Mouse (Mus musculus) left cerebral cortex, postnatal 14 days (tissue): Measurements from ENCODE around the gene Coq8b. TPM values are rescaled to one million over a fixed set of nuclear protein-coding genes. Genes with fewer than 3 reads are reported as not detected.
A peak's percentile ranks its signal among the peaks of the same experiment; 100 is the strongest.

Experiments used
- DNase-seq, 2 experiments: peaks; one replicate each; pipeline ENCODE4 v3.0.0; 2021 to 2022; ENCODE audit warnings: low spot score in 2 of 2, mixed read lengths in 1 of 2
- intact Hi-C: fragments of 180-260 bp; cut with DNase I; formaldehyde crosslinking; loops from one replicate; pipeline ENCODE4 v1.15.1; 2025
- long read RNA-seq, 2 experiments: library from polyadenylated mRNA; stranded (forward); transcript quantifications; one replicate each; pipeline ENCODE4 v2.0.0; 2021
- total RNA-seq, 2 experiments: library from RNA; stranded (reverse); gene quantifications; 2 replicates each; pipeline ENCODE4 v1.2.3; 2021

Coq8b gene
- 10 to 100 TPM; 31.2 to 34.8 TPM for total RNA-seq
- long read RNA-seq, experiment 1, transcript Coq8b-202 (14 exons, 2,276 nt): minor isoform, 11 of 56 reads
- long read RNA-seq, experiment 1, transcript Coq8b-201 (15 exons, 2,181 nt): major isoform, 35 of 56 reads
- long read RNA-seq, experiment 1, partial matches to known transcripts: 3 of 56 reads
- long read RNA-seq, experiment 1, other reads (novel, unspliced or antisense): 6 of 56 reads
- long read RNA-seq, experiment 2, transcript Coq8b-201 (15 exons, 2,181 nt): major isoform, 17 of 36 reads
- long read RNA-seq, experiment 2, partial matches to known transcripts: 8 of 36 reads
- long read RNA-seq, experiment 2, other reads (novel, unspliced or antisense): 7 of 36 reads

DNA sequence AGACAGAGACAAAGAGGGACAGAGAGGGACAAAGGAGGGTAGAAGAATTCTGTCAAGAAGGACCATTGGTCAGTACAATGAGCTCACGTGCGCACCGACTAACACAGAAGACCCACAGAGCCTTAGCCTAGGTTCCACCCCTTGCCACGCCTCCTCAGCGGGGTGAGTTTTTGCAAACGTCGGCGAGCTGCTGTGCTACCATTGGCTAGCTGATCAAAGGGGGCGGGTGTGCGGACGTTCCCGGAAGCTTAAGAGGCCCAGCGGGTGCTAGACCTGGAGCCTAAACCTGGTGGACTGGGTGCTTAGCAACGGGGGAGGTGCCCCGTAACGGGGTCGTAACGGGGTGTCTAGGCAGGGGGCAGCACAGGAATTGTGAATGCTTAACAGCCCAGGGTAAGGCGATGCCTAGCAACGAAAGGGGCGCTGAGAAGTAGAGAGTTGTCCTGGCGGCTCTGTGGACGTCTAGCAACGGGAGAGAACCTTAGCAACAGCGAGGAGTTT is at the start of gene Coq8b:
Gene Coq8b (plus strand): TSS at position 243 of the 501 bp plus-strand sequence.
- intact Hi-C loops: loop anchor here (2.0 kb wide), 1 partner anchor 26 kb away; the partner anchor contains the start of gene Numbl

GRCm38 (mm10) chr7:27184964-27185363 is 47.9 kb upstream of the Coq8b start:
- no peak for DNase-seq
- intact Hi-C loops: no loop called here

More for the DNA sequence above, at the start of gene Coq8b:
- peak; percentile 91 to 96 for DNase-seq

DNA sequence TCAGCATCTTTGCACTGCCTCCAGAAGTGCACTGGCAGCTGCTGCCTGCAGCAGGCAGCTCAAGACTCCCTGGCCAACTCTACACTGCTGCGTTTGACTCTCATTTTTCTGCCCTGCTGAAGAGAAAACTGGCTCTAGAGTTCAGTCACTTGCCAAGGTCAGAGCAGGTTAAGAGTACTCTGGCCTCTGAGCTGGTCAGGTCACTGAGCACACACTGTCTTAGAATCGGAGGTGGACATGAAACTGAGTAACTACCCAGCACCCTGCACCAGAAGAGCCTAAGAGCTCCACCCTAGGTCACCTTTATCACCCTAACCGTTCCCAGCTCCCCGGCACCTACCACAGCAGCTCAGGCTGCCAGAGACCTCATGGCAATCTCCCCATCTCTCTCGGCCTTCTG is 46.8 kb upstream of the Coq8b start:
- no peak for DNase-seq
- intact Hi-C loops: no loop called here

DNA sequence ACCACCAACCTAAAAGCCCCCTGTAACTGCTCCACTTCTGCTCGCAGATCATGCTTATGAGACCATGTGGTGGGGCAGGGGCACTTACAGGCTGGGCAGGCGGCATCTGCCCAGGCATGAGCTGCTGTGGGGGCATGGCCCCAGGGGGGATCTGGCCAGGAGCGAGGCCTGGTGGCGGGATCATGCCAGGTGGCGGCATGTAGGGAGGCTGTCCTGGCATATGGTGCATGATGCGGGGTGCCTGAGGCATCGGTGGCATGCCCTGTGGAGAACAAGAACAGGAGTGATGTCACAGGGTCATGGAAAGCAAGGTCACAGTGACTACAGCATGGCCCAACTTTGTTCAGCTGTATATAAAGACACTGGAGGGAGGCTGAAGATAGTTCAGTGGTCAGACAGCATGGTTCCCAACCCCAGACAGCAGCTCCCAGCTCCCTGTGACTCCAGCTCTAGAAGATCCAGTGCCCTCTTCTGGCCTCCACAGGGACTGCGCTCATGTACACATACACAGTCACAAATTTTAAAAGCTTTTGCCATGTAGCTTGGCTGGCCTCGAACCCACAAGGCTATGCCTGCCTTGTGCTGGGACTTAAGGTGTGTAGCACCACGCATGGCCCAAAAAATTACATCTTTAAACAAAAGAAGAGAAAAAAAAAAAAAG is 43.4 kb upstream of the Coq8b start:
- DNase-seq: no peak
- intact Hi-C loops: no loop called here

GRCm38 (mm10) chr7:27192434-27192833 is 40.4 kb upstream of the Coq8b start:
- DNase-seq: no peak
- intact Hi-C loops: no loop called here

DNA sequence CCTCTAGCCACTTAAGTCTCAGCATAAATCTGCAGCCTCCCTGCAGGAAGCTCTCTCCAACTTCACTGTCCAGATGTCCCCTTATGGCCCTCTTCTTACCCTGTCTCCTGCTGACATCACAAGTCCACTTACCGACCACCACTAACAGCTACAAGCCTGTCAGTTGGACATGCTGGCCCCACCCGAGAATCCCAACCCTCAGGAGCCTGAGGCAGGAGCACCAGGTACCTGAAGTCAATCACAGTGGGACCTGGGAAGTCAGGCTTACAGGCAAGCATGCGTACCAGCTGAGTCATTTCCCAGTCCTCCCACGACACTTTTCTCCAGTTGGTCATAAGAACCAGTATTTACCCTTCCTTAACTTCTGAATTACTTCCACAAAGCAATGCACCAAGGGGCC is 39.1 kb upstream of the Coq8b start:
- no peak for DNase-seq
- intact Hi-C loops: no loop called here

DNA sequence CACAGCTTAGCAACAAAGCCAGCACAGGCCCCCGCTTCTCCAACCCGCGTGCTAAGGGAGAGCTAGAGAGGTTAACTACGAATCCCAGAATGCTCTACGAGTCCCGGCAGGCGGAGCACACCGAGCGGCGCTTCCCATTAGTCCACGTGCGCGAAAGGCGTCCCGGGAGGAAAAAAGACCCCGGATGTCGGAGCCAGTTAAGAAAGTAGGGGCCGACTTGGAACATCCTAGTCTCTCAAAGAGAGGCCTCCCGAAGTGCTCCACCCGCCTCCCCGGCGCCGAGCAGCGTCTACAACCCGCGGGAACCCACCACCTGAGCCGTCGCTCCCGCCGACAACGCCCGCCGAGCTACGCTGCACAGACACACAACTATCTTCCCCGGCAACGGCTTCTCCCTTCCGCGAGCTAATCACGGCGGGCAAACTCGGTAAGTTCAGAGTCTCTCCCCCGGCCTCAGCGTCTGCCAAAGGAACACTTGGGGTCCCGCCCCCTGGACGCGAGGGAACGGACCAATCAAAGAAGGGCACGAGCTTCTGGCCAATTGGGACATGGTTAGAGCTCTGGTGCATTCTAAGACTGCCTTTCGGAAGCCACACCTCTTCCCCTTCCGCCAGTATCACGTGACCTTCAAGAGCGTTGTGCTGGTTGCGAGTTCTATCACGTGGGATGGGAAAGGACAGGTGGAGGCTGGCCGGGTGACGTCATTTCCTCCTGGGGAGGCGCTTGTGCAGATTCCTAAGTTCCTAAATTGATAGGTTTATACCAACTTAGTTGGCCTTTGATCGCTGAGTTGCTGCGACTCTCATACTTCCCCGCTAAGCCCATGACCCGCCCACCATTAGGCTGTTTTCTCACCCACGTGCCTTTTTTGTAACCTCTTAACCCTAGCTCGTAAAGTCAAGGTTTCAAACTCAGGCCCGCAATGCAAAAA is 36.9 kb upstream of the Coq8b start, which contains the start of the genes BC024978 and Snrpa:
Gene BC024978 (plus strand): TSS at position 101 of the 931 bp plus-strand sequence.
Gene Snrpa (minus strand): TSS at position 591 of the 931 bp plus-strand sequence.
- intact Hi-C loops: no loop called here
- DNase-seq: peak; percentile 97 to 100

DNA sequence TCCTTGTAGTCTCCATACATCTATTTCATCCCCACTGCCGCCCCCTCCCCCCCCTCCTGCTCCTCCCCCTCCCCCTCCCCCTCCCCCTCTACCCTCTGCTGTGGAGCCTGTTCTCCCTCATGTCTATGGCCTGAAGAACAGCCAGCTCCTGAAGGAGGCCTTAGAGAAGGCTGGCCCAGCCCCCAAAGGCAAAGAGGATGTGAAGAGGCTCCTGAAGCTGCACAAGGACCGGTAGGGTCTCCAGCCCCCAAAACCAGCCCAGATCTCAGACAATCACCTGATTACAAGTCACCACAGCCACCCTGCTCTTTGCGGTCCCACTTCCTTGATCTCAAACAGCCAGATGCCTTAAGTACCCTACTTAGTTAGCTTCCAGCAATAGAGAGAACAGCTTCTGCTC is 35.7 kb upstream of the Coq8b start:
- DNase-seq: no peak
- intact Hi-C loops: no loop called here

DNA sequence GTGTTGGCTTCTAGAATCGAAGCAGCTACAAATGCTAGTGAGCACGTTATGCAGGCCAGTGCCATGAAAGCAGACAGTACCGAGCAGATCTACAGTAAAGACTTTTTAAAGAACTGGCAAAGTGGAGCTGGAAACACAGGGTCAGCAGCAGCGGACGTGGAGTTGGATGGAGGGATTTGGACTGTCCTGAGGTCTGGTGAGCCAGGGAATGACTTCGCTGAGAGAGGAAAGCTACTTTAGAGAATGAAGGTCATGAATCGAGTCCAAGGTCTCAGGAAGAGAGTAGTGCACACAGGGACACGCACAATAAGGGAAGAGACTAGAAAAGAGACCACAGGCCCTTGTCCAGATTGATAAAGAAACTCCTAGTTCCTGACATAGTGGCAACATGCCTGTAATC is 35.2 kb upstream of the Coq8b start:
- no peak for DNase-seq
- intact Hi-C loops: no loop called here

DNA sequence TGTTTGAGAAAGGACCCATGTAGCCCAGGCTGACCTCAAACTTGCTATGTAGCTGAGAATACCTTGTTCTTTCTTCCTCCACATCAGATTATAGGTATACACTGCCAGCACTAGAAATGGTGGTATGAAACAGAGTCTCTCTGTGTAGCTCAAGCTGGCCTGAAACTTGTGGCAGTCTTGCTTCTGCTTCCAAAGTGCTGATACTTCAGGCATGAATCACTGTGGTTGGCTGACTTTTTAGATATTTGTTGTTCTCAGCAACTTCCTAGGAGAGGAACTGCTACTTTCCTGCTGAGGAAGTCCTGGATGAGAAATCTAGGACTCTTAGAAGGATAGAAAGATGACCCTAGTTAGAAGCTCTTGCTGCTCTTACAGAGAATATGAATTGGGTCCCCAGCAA is 34.5 kb upstream of the Coq8b start:
- DNase-seq: no peak
- intact Hi-C loops: no loop called here

DNA sequence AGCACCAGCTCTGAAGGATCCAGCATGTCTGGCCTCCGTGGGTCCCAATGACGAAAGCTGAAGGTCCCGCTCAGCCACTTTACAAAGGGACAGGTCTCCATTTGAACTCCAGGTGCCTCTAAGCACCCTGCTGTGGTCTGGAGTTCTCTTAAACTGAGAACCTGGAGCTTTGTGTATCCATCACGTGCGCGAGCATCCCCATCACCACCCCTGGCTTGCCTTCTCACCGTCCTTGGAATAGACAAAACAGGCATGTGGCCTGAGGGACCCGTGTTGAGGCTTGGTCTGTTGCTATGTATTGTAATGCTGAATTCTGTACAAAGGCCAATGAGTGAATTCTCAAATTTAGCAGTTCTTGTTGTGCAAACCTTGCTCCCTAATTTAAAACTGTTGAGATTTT is 34.0 kb upstream of the Coq8b start:
- intact Hi-C loops: no loop called here
- DNase-seq: no peak

DNA sequence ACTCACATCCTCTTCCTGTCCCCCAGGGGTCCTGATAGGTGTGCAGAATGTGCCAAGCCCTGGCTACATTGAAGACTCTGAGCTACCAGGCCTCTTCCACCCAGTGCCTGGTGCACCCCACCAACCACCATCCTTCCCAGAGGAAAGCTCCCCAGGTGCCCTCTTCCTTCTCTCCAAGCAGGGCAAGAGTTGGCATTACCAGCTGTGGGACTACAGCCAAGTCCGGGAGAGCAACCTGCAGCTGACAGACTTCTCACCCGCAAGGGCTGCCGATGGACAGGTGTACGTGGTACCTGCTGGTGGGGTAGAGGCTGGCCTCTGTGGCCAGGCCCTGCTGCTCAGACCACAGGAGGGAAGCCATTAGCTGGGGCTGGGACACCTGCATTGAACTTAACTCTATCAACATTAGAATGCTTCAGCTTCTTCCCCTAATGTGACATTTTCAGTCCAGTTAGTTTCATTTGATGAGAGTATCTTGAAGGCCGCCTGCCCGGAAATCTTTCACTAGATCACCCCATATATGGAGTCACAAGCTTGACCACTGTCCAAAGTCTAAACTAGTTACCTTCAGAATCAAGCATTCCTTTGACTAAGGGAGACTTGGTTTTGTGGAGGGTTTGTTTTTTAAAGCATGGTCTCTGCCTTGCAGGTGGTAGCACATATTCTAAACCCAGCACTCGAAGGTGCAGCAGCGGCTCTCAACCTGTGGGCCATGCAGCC is 28.9 kb upstream of the Coq8b start:
- intact Hi-C loops: no loop called here
- DNase-seq: no peak

DNA sequence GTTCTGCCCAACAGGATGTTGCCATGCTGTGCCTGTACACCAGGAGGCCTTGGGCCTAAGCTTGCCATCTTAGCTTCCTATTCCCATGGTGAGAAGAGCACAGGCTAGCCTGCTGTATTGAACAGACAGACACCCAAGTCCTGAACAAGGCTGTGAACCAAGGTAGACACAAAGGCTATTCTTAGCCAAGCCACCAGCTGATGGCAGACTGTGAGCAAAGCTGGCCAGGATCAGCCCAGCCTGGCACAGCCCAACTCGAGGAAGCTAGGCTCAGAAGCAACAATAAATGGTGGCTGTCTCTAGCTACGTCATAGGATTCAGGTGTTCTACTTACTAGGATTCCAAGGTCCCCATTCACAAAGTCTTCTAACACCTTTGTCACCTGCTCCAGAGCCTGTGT is 20.2 kb upstream of the Coq8b start:
- intact Hi-C loops: no loop called here

DNA sequence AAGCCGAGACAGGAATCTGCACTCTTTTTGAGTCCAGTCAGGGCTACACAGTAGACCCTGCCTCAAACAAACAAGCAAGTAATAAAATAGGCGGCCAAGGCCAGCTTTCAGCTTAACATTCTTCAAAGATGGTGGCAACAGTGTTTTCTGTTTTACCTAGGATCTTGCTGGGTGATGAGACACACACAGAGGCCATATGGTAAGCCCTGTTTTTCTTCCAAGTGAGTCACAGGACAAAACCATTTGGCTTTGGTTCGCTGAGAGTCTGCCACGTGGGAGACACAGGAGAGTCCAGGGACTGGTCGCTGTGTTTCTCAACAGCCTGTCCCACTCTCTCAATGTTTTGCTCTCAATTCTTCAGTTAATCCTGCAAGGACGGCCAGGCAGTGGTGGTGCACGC is 14.2 kb upstream of the Coq8b start:
- intact Hi-C loops: no loop called here
- DNase-seq: no peak

More for the DNA sequence above, 20.2 kb upstream of the Coq8b start:
- DNase-seq: no peak

- intact Hi-C loops: no loop called here
- DNase-seq: no peak
These were observed 12.9 kb upstream of the Coq8b start for GRCm38 (mm10) chr7:27219937-27220336.

- intact Hi-C loops: no loop called here
- DNase-seq: no peak
These were observed 10.9 kb upstream of the Coq8b start for GRCm38 (mm10) chr7:27221939-27222338.

- intact Hi-C loops: no loop called here
- no peak for DNase-seq
These were observed 10.3 kb upstream of the Coq8b start for GRCm38 (mm10) chr7:27222538-27222937.

- intact Hi-C loops: no loop called here
These were observed 7.8 kb upstream of the Coq8b start for GRCm38 (mm10) chr7:27224877-27225575.

More at GRCm38 (mm10) chr7:27224877-27225575, 7.8 kb upstream of the Coq8b start:
- DNase-seq: peak; percentile 39 to 71
